Mouse (Mus musculus): ENCODE results near the gene Aldh3b3.

DNA sequence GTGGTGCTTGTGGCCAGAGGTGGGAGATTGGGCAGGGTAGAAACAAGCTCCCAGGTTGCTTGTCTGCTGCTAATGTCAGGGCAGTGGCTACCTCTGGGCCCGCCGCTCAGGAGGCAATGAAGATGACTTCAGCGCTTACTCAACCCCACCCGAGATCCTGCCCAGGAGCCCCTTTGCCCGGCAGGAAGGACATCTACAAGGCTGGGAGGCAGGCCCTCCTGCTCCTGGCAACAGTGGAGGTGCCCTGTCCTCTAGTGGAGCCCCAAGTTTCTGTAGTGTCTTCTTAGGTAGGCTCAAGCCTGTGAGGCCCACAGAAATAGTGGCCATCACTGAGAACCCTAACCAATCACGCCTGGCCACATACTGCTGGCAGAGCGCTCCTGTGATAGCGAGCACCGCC, 46.6 kb downstream of the Aldh3b3 start:
- TF ChIP-seq CHD1 (IDR thresholded peaks at IDR 0.05; ENCODE audit: low read depth, low read length) (no peak), CTCF (conservative IDR thresholded peaks at IDR 0.05 in 1 of 2, IDR thresholded peaks at IDR 0.05 in 1 of 2; ENCODE audit: low read depth in 2 of 2, low read length in 2 of 2) (no peak), EP300 (IDR thresholded peaks at IDR 0.05; ENCODE audit: low read length) (no peak), ELF1 (IDR thresholded peaks at IDR 0.05; ENCODE audit: low read depth, low read length) (no peak), MXI1 (IDR thresholded peaks at IDR 0.05; ENCODE audit: low read depth, low read length) (no peak)
